Mouse (Mus musculus): ENCODE results near the gene Rad51. TPM values are rescaled to one million over a fixed set of nuclear protein-coding genes. Genes with fewer than 3 reads are reported as not detected.
A peak's percentile ranks its signal among the peaks of the same experiment; 100 is the strongest.

Gene Rad51
- total and polyA plus RNA-seq, 3 experiments: 18.6 to 87.5 (median 45.0) TPM

- TF ChIP-seq JUN (IDR thresholded peaks at IDR 0.05; ENCODE audit: insufficient read depth, low read depth, low read length) (no peak), NELFE (IDR thresholded peaks at IDR 0.05; ENCODE audit: low read depth, low read length) (no peak), MAX (IDR thresholded peaks at IDR 0.05; ENCODE audit: low read length) (no peak), KAT2A (IDR thresholded peaks at IDR 0.05; ENCODE audit: insufficient replicate concordance, low read length) (no peak), CHD1 (IDR thresholded peaks at IDR 0.05; ENCODE audit: low read depth, low read length) (no peak), HCFC1 (IDR thresholded peaks at IDR 0.05; ENCODE audit: low read depth, low read length) (no peak)
- H3K9ac ChIP-seq (ENCODE audit: insufficient read depth, low read depth): no peak overlapping the region
- H3K9me3 ChIP-seq (replicated peaks; ENCODE audit: low read length): no peaks in the 10 kb centered on the region
- in situ Hi-C loops (cut with MboI; ENCODE audit: low pct_ligation_motif_present, low pct_unique_long_range_greater_than_20kb, low sequenced_read_pairs) (no loop called here), dilution Hi-C loops (cut with MboI; ENCODE audit: extremely low pct_ligation_motif_present, extremely low pct_unique_long_range_greater_than_20kb, low sequenced_read_pairs) (no loop called here)
- H3K4me1 ChIP-seq (ENCODE audit: control insufficient read depth in 1 of 2, insufficient read depth in 2 of 2): peaks cover 3 to 11% of the 10 kb centered on the region in 2 experiments; a peak in 3 of 4 replicates
- H3K27me3 ChIP-seq (replicated peaks): peaks cover 11% of the 10 kb centered on the region
- no peak overlapping the region for H3K27ac ChIP-seq (ENCODE audit: insufficient read depth, low read depth)
- DNase-seq (ENCODE audit: extremely low read depth): no peak
- H3K36me3 ChIP-seq (replicated peaks in 1 of 2; ENCODE audit: control insufficient read depth in 1 of 2, insufficient read depth in 1 of 2, low read length in 1 of 2): peaks cover 11 to 20% of the 10 kb centered on the region in 2 experiments
- H3K4me3 ChIP-seq (replicated peaks in 1 of 3; ENCODE audit: low read depth in 2 of 3, low read length in 2 of 3, poor library complexity in 1 of 3): no peak overlapping the region
- peaks cover 21% of the 10 kb centered on the region for H3K79me2 ChIP-seq (replicated peaks; ENCODE audit: control insufficient read depth, extremely low read depth, insufficient read depth, poor library complexity, severe bottlenecking)
- peak overlapping the region; percentile 67; the same call in 1 of the 2 replicates for H3K4me2 ChIP-seq (ENCODE audit: insufficient read depth, low read depth, poor library complexity, severe bottlenecking)
Observed at GRCm38 (mm10) chr2:119157836-119158235, 45.2 kb downstream of the Rad51 start.

- Histone ChIP-seq H3K27ac (ENCODE audit: insufficient read depth, low read depth) (no peak overlapping the region), H3K9me3 (replicated peaks; ENCODE audit: low read length) (peaks cover 8% of the 10 kb centered on the region), H3K4me3 (replicated peaks in 1 of 3; ENCODE audit: low read depth in 2 of 3, low read length in 2 of 3, poor library complexity in 1 of 3) (no peak overlapping the region), H3K27me3 (replicated peaks) (peaks cover 15% of the 10 kb centered on the region), H3K4me2 (ENCODE audit: insufficient read depth, low read depth, poor library complexity, severe bottlenecking) (no peak overlapping the region), H3K9ac (ENCODE audit: insufficient read depth, low read depth) (no peak overlapping the region), H3K4me1 (ENCODE audit: control insufficient read depth in 1 of 2, insufficient read depth in 2 of 2) (peaks cover 0 to 12% of the 10 kb centered on the region in 2 experiments; a peak in 2 of 4 replicates), H3K79me2 (replicated peaks; ENCODE audit: control insufficient read depth, extremely low read depth, insufficient read depth, poor library complexity, severe bottlenecking) (peaks cover 2% of the 10 kb centered on the region; the same call in 1 of the 2 replicates), H3K36me3 (replicated peaks in 1 of 2; ENCODE audit: control insufficient read depth in 1 of 2, insufficient read depth in 1 of 2, low read length in 1 of 2) (no peaks in the 10 kb centered on the region)
- DNase-seq (ENCODE audit: extremely low read depth): no peak
- in situ Hi-C loops (cut with MboI; ENCODE audit: low pct_ligation_motif_present, low pct_unique_long_range_greater_than_20kb, low sequenced_read_pairs): no loop called here
- TF ChIP-seq NELFE (IDR thresholded peaks at IDR 0.05; ENCODE audit: low read depth, low read length) (no peak), ZMIZ1 (IDR thresholded peaks at IDR 0.05; ENCODE audit: low read depth, low read length) (no peak), JUN (IDR thresholded peaks at IDR 0.05; ENCODE audit: insufficient read depth, low read depth, low read length) (no peak), MEF2A (IDR thresholded peaks at IDR 0.05; ENCODE audit: borderline replicate concordance, low read depth, low read length) (no peak), CHD1 (IDR thresholded peaks at IDR 0.05; ENCODE audit: low read depth, low read length) (no peak), TBP (conservative IDR thresholded peaks at IDR 0.05; ENCODE audit: low read depth, low read length) (no peak), USF1 (IDR thresholded peaks at IDR 0.05; ENCODE audit: low read depth, low read length) (no peak)
- dilution Hi-C loops (cut with MboI; ENCODE audit: extremely low pct_ligation_motif_present, extremely low pct_unique_long_range_greater_than_20kb, low sequenced_read_pairs): no loop called here
Observed at GRCm38 (mm10) chr2:119161247-119161646, 48.7 kb downstream of the Rad51 start.

GRCm38 (mm10) chr2:119163135-119163534, 50.5 kb downstream of the Rad51 start:
- H3K27ac ChIP-seq (ENCODE audit: insufficient read depth, low read depth): no peak overlapping the region
- no peak for TF ChIP-seq POLR2A (IDR thresholded peaks at IDR 0.05; ENCODE audit: low read depth, low read length)
- no peak for TF ChIP-seq MYC (IDR thresholded peaks at IDR 0.05; ENCODE audit: low read depth, low read length)
- no peak for TF ChIP-seq CTCF (conservative IDR thresholded peaks at IDR 0.05 in 1 of 2, IDR thresholded peaks at IDR 0.05 in 1 of 2; ENCODE audit: low read depth in 2 of 2, low read length in 2 of 2)
- no peak for TF ChIP-seq ZC3H11A (IDR thresholded peaks at IDR 0.05; ENCODE audit: low read depth, low read length)
- no peak for TF ChIP-seq IRF4 (IDR thresholded peaks at IDR 0.05; ENCODE audit: low read depth, low read length)
- TF ChIP-seq MXI1 (IDR thresholded peaks at IDR 0.05; ENCODE audit: low read depth, low read length): no peak
- no peak for TF ChIP-seq RAD21 (IDR thresholded peaks at IDR 0.05; ENCODE audit: low read depth, low read length)
- TF ChIP-seq UBTF (IDR thresholded peaks at IDR 0.05; ENCODE audit: low read depth, low read length): no peak
- no peak for TF ChIP-seq JUN (IDR thresholded peaks at IDR 0.05; ENCODE audit: insufficient read depth, low read depth, low read length)
- no peak for TF ChIP-seq ELF1 (IDR thresholded peaks at IDR 0.05; ENCODE audit: low read depth, low read length)
- no peak for TF ChIP-seq NRF1 (IDR thresholded peaks at IDR 0.05; ENCODE audit: low read depth, low read length)
- TF ChIP-seq MAFK (IDR thresholded peaks at IDR 0.05; ENCODE audit: insufficient replicate concordance, low read length): no peak
- no peak for TF ChIP-seq SMC3 (IDR thresholded peaks at IDR 0.05; ENCODE audit: low read depth, low read length)
- no peak for TF ChIP-seq E2F4 (IDR thresholded peaks at IDR 0.05; ENCODE audit: insufficient replicate concordance, low read depth, low read length)
- no peak for TF ChIP-seq KAT2A (IDR thresholded peaks at IDR 0.05; ENCODE audit: insufficient replicate concordance, low read length)
- dilution Hi-C loops (cut with MboI; ENCODE audit: extremely low pct_ligation_motif_present, extremely low pct_unique_long_range_greater_than_20kb, low sequenced_read_pairs): no loop called here
- no peak overlapping the region for H3K4me3 ChIP-seq (replicated peaks in 1 of 3; ENCODE audit: low read depth in 2 of 3, low read length in 2 of 3, poor library complexity in 1 of 3)
- H3K4me2 ChIP-seq (ENCODE audit: insufficient read depth, low read depth, poor library complexity, severe bottlenecking): no peak overlapping the region
- peaks cover 8% of the 10 kb centered on the region for H3K9me3 ChIP-seq (replicated peaks; ENCODE audit: low read length)
- in situ Hi-C loops (cut with MboI; ENCODE audit: low pct_ligation_motif_present, low pct_unique_long_range_greater_than_20kb, low sequenced_read_pairs): no loop called here
- DNase-seq (ENCODE audit: extremely low read depth): no peak
- no peaks in the 10 kb centered on the region for H3K79me2 ChIP-seq (replicated peaks; ENCODE audit: control insufficient read depth, extremely low read depth, insufficient read depth, poor library complexity, severe bottlenecking)
- H3K36me3 ChIP-seq (replicated peaks in 1 of 2; ENCODE audit: control insufficient read depth in 1 of 2, insufficient read depth in 1 of 2, low read length in 1 of 2): no peaks in the 10 kb centered on the region
- no peak overlapping the region for H3K9ac ChIP-seq (ENCODE audit: insufficient read depth, low read depth)
- peaks cover 21% of the 10 kb centered on the region for H3K27me3 ChIP-seq (replicated peaks)
- H3K4me1 ChIP-seq (ENCODE audit: control insufficient read depth in 1 of 2, insufficient read depth in 2 of 2): peaks cover 5 to 22% of the 10 kb centered on the region in 2 experiments; a peak in 2 of 4 replicates

Data from CH12.LX (cell line).